Mouse (Mus musculus): ENCODE measurements around the gene Gm28041. TPM values are rescaled to one million over a fixed set of nuclear protein-coding genes. Genes with fewer than 3 reads are reported as not detected.
"Not testable (repeated sequence)": the region's sequence is repeated elsewhere in the genome, so short reads cannot be mapped to it uniquely, and the experiment has no call there.

Gm28041 gene
- total RNA-seq (2014; rRNA removed) (0.27 and 0.65 TPM in 2 replicates), polyA plus RNA-seq (2012; rRNA removed) (not detected in 2 replicates)

DNA sequence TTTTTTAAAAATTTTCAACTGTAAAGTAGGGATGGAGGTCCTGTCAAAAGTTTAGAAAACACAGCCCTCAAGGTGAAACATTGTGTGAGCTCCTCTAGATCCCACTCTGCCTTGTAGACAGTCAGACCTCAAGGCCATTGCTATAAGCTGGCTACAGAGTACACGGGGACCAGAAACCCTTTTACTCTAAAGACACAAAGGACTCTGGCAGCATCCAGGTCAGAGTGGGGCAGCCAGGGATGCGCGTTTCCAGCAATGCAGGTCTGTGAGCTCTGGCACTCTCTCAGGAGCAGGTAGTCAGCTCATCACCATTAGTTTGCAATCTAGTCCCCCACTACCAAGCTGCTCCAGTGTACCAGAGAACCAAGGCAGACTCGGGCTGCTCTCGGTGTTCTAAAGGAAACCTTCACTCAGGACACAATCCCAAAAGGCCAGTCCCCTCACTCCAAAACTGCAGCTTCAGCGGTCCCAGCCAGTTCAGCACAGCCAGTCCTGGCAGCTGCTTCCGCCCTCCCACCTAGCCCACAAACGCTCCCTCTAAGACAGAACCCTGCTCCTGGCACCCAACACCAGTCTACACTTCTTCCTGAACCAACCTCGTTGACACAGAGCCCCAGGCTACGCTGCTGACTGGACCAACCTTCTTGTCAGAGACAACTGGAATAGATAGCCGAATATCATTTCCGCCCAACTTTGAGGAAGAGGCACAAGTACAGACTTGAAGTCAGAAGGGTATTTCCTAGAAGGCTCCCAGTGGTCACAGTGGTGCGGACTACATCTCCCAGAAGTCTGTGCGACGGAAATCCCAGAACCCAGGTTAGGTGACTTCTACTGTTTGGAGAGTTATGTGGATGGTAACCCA, at the start of gene Gm28041, which contains the start of gene Zfp456:
Gene Gm28041 (minus strand): TSS at position 684 of the 862 bp plus-strand sequence.
Gene Zfp456 (minus strand): TSS at position 761 of the 862 bp plus-strand sequence.
- H3K4me1 ChIP-seq (ENCODE audit: control insufficient read depth, insufficient read depth, low read length): not testable (repeated sequence)
- peak within 1 kb of the TSS; percentile 3; the same call in 1 of the 2 replicates for H3K27ac ChIP-seq (replicated peaks; ENCODE audit: insufficient read depth, low read depth, low read length)
- 12% methylated on average over 15 of the region's 15 CpGs for WGBS

GRCm38 (mm10) chr13:67422532-67422931, 47.0 kb upstream of the Gm28041 start:
- 95% methylated on average over 2 of the region's 2 CpGs for WGBS
- not testable (repeated sequence) for H3K27ac ChIP-seq (replicated peaks; ENCODE audit: insufficient read depth, low read depth, low read length); H3K4me3 ChIP-seq (ENCODE audit: insufficient read depth, low read depth, low read length); DNase-seq (ENCODE audit: extremely low read depth, low read depth, low spot score); H3K9ac ChIP-seq (ENCODE audit: low read depth, low read length); H3K4me1 ChIP-seq (ENCODE audit: control insufficient read depth, insufficient read depth, low read length); H3K27me3 ChIP-seq (ENCODE audit: control insufficient read depth, insufficient read depth, low read length); H3K36me3 ChIP-seq (ENCODE audit: control insufficient read depth, insufficient read depth, low read length); H3K79me2 ChIP-seq (ENCODE audit: control insufficient read depth, insufficient read depth, low read length)

More for the DNA sequence above, at the start of gene Gm28041, which contains the start of gene Zfp456:
- H3K27me3 ChIP-seq (ENCODE audit: control insufficient read depth, insufficient read depth, low read length); H3K79me2 ChIP-seq (ENCODE audit: control insufficient read depth, insufficient read depth, low read length); H3K36me3 ChIP-seq (ENCODE audit: control insufficient read depth, insufficient read depth, low read length): not testable (repeated sequence)
- peak; percentile 82 for DNase-seq (ENCODE audit: extremely low read depth, low read depth, low spot score)
- Histone ChIP-seq H3K4me3 (ENCODE audit: insufficient read depth, low read depth, low read length) (peak within 1 kb of the TSS; percentile 70), H3K9ac (ENCODE audit: low read depth, low read length) (peak within 1 kb of the TSS; percentile 56)

DNA sequence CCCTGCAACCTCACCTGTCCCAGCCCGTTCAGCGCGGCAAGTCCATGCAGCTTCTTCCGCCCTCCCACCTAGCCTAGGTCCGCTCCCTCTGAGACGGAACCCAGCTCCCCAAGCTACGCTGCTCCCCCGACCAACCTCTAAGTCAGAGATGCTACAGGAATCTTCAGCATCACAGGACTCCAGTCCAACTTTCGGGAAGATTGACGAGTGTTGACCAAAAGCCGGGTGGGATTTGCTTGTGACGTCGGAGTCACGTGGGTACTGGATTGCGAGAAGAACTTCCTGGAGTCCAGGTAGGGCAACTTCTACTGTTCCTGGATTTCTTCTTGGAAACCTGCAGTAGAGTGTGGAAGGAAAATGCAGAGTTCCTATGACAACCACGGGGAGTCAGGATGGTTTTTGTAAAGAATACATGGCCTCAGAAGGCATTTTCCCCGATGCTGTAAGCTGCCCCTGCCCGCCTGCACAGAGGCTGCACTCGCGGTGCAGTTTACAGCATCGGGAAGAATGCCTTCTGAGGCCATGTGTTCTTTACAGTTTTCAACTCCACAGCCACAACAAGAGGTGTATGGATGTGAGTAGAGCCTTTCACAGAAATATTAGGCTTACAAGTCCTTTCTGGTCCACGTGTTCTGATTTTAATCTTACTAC, 45.8 kb upstream of the Gm28041 start, which contains the start of gene Zfp459:
Gene Zfp459 (minus strand): TSS at position 212 of the 651 bp plus-strand sequence.
- Histone ChIP-seq H3K27ac (replicated peaks; ENCODE audit: insufficient read depth, low read depth, low read length) (no peak within 1 kb of the TSS), H3K4me3 (ENCODE audit: insufficient read depth, low read depth, low read length) (peak within 1 kb of the TSS; percentile 50), H3K4me1 (ENCODE audit: control insufficient read depth, insufficient read depth, low read length) (no peaks in the 10 kb centered on the region), H3K27me3 (ENCODE audit: control insufficient read depth, insufficient read depth, low read length) (0 out of 2 replicates have a peak, but pooled peaks cover 2% of the 10 kb centered on the region), H3K9ac (ENCODE audit: low read depth, low read length) (peak within 1 kb of the TSS; percentile 0; the same call in 1 of the 2 replicates), H3K36me3 (ENCODE audit: control insufficient read depth, insufficient read depth, low read length) (no peaks in the 10 kb centered on the region), H3K79me2 (ENCODE audit: control insufficient read depth, insufficient read depth, low read length) (no peaks in the 10 kb centered on the region)
- DNase-seq (ENCODE audit: extremely low read depth, low read depth, low spot score): peak; percentile 43
- TF ChIP-seq POLR2A (IDR thresholded peaks at IDR 0.05; ENCODE audit: extremely low read depth, insufficient read depth, low read length) (no peak), CTCF (IDR thresholded peaks at IDR 0.05; ENCODE audit: low read depth, low read length) (no peak)
- WGBS: 3% methylated on average over 22 of the region's 22 CpGs

DNA sequence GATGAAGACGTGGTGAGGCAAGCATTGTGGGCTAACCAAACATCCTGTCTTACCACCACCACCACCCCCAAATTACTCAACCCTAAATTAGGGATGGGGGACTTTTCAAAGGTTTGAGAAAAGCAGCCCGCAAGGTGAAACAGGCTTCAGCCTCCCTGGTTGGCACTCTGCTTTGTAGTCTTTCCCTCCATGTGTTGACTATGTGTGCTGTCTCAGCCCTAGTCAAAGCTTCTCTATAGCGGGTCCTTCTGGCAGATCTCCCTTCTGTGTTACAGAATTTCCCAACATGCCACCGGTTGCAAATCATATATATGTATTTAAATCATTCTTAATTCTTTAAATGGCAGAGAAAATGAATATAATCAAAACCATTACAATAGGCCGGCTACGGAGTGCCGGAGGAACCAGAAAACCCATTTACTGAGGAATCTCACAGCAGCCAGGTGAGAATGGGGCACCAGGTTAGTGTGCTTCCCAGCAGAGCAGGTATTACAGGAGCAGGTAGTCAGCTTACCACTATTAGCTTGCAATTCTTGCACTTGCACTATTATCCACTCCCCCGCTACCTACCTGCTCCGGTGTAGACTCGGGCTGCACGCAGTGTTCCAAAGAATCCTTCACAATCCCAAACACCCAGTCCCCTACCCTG, 45.1 kb upstream of the Gm28041 start:
- 44% methylated on average over 11 of the region's 11 CpGs for WGBS
- peak overlapping the region; percentile 50 for H3K4me3 ChIP-seq (ENCODE audit: insufficient read depth, low read depth, low read length)
- TF ChIP-seq CTCF (IDR thresholded peaks at IDR 0.05; ENCODE audit: low read depth, low read length) (no peak), POLR2A (IDR thresholded peaks at IDR 0.05; ENCODE audit: extremely low read depth, insufficient read depth, low read length) (no peak)
- DNase-seq (ENCODE audit: extremely low read depth, low read depth, low spot score): no peak
- H3K4me1 ChIP-seq (ENCODE audit: control insufficient read depth, insufficient read depth, low read length): no peaks in the 10 kb centered on the region
- 0 out of 2 replicates have a peak, but pooled peaks cover 2% of the 10 kb centered on the region for H3K27me3 ChIP-seq (ENCODE audit: control insufficient read depth, insufficient read depth, low read length)
- H3K9ac ChIP-seq (ENCODE audit: low read depth, low read length): 0 out of 2 replicates have a peak overlapping the region, but pooled peaks have one; percentile 0
- H3K79me2 ChIP-seq (ENCODE audit: control insufficient read depth, insufficient read depth, low read length): no peaks in the 10 kb centered on the region
- H3K36me3 ChIP-seq (ENCODE audit: control insufficient read depth, insufficient read depth, low read length): no peaks in the 10 kb centered on the region
- H3K27ac ChIP-seq (replicated peaks; ENCODE audit: insufficient read depth, low read depth, low read length): no peak overlapping the region

GRCm38 (mm10) chr13:67416811-67417210, 41.3 kb upstream of the Gm28041 start:
- TF ChIP-seq POLR2A (IDR thresholded peaks at IDR 0.05; ENCODE audit: extremely low read depth, insufficient read depth, low read length): no peak
- TF ChIP-seq CTCF (IDR thresholded peaks at IDR 0.05; ENCODE audit: low read depth, low read length): no peak
- H3K9ac ChIP-seq (ENCODE audit: low read depth, low read length): no peak overlapping the region
- no peak for DNase-seq (ENCODE audit: extremely low read depth, low read depth, low spot score)
- WGBS: 87% methylated on average over 3 of the region's 3 CpGs
- no peaks in the 10 kb centered on the region for H3K4me1 ChIP-seq (ENCODE audit: control insufficient read depth, insufficient read depth, low read length)
- H3K4me3 ChIP-seq (ENCODE audit: insufficient read depth, low read depth, low read length): no peak overlapping the region
- H3K36me3 ChIP-seq (ENCODE audit: control insufficient read depth, insufficient read depth, low read length): no peaks in the 10 kb centered on the region
- no peaks in the 10 kb centered on the region for H3K27me3 ChIP-seq (ENCODE audit: control insufficient read depth, insufficient read depth, low read length)
- H3K27ac ChIP-seq (replicated peaks; ENCODE audit: insufficient read depth, low read depth, low read length): no peak overlapping the region
- H3K79me2 ChIP-seq (ENCODE audit: control insufficient read depth, insufficient read depth, low read length): no peaks in the 10 kb centered on the region

Data from liver, adult 2 months (tissue).